Mouse (Mus musculus): ENCODE data around the gene Frmpd2.
"Not testable (repeated sequence)": the region's sequence is repeated elsewhere in the genome, so short reads cannot be mapped to it uniquely, and the experiment has no call there.

Frmpd2 gene

DNA sequence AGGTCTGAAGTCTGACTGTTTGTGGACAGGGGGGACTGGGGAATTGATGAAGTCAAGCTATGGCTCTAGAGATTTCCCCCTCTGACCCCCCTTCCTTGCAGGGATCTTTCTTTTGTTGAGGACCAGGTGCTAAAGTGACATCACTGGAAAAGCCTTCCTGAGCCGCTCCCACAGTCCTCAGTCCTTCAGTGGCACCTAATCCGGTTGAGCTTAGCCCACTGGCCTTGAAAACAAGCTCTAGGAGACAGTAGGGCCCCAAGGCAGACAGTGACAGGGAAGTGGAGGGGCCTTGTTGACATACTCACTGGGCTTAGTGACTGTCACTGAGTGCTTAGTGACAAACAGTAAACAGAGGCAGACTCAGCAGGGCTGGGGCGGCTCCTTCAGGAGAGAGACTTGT, at the start of gene Frmpd2:
Gene Frmpd2, plus strand, starts transcription at position 366 of the 400 bp plus-strand sequence.
- no peak for DNase-seq (ENCODE audit: low spot score)

DNA sequence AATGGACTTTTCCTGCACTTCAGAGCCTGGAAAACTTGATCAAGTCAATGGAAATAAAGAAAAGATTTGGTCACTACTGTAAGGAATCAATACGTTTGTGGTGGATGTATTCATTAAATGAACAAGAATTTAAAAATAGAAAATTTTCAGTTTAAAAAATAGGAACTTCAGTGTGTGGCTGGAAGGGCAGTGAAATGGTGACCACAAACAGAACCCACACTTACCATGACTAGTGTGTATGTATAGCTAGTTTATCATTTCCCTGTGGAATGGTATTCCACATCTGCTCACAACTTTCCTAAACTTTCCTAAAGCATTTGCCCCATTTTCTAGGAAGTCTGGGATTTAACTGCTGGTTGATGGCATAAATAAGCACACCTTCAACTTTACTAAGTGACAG, 48.5 kb upstream of the Frmpd2 start:
- no peak for DNase-seq (ENCODE audit: low spot score)

DNA sequence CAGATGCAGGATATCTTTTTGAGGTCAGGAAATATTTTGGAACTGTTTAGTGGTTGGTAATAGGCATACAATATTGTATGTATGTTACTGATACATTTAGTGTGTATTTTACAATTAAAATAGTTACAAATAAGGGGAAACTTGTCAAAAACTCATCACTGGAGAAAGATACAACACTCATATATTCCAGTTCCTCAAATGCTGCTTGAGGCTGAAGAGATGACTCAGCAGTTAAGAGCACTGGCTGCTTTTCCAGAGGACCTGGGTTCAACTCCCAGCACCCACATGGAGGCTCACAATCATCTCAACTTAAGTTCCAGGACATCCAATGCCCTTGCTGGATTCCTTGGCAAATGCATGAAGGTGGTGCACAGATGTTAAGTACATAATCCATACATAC, 47.4 kb upstream of the Frmpd2 start:
- no peak for DNase-seq (ENCODE audit: low spot score)

DNA sequence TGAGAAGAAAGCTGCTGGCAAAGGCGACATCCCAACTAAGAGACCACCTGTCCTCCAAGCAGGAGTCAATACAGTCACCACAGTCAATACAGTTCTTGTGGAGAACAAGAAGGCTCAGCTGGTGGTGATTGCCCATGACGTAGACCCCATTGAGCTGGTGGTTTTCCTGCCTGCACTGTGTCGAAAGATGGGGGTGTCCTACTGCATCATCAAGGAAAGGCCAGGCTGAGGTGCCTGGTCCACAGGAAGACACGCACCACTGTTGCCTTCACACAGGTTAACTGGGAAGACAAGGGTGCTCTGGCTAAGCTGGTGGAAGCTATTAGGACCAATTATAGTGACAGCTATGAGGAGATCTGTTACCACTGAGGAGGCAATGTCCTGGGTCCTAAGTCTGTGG, 39.0 kb upstream of the Frmpd2 start:
- not testable (repeated sequence) for DNase-seq (ENCODE audit: low spot score)

DNA sequence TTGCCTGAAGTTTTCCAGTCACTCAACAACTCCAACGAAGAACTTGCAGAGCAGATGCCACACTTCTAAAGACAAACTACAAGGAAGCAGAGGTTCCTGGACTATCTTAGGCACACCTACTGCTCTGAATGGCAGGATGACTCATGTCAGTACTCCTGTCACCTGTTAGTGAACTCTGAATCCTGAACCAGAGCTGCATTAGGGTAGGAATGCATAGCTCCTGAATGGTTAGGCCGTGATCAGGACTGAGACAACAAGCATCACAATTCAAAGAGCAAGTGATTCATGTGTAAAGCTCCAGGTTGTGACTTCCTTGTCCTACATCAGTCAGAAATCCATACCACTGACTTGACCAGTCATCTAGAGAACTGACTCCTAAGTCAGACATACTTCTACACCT, 27.7 kb upstream of the Frmpd2 start:
- no peak for DNase-seq (ENCODE audit: low spot score)

DNA sequence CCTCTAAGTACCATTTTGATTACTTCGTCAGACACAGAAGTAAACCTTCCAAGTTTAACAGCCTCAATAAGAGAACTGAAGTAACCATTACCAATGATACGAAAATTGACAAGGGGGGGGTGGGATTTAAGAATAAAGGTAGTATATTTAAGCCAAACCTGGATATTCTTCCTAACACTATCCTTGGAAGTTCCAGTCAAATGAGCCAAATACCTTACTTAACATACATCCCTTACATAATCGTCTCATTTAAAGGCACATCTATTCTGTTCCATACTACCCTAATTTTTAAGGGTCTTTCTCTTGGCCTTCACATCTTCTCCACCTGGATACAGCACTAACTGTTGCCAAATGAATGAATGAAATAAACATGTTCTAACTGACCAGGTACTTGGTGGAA, 25.5 kb upstream of the Frmpd2 start:
- no peak for DNase-seq (ENCODE audit: low spot score)

DNA sequence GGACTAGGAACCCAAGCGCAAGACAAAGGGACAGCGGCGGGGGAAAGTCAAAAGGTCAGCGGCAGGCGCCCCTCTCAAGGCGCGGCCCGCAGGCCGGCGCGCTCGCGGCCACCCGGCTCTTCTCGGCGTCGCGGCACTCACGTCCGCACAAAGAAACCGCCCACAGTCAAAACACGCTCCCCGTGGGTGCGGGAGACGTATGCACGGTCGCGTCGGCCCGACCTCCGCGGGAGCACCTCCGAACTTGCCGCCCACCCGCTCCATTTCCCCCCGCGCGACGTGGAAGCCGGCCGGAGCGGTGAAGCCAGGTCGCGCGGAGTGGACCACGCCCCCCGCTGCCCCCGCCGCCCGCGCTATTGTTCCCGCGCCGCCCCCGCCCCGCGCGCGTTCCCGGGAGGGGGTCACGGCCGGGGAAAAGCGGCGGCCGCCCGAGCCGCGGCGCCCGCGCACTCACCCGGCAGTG, 24.9 kb upstream of the Frmpd2 start:
- DNase-seq (ENCODE audit: low spot score) = no peak

DNA sequence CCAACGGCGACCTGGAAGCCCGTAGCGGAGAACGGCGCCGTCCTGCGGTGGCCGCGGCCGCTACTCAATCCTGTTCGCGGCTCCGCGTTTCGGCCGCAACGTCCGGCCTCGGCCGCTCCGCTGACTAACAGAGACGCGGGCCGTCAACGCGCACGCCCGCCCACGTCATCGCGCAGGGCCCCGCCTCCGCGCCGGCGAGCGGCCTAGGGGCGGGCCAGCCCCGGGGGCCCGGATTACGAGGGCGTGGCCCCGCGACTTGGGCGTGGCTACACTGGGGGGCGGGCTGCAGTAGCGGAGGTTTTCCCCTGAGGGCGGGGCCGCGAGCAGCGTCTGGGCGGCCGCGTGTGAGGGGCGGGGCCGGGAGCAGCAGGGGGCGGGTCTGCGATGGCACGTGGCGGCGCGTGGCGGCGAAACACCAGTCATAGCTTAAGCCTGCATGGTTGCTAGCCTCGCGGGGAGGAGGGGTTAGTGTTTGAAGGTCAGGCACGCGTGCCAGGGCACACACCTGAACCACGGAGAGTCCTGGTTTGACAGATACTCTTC, 24.4 kb upstream of the Frmpd2 start, which contains the start of gene Mapk8:
Gene Mapk8, minus strand, starts transcription at position 132 of the 543 bp plus-strand sequence.
- DNase-seq (ENCODE audit: low spot score) = peak; percentile 98

DNA sequence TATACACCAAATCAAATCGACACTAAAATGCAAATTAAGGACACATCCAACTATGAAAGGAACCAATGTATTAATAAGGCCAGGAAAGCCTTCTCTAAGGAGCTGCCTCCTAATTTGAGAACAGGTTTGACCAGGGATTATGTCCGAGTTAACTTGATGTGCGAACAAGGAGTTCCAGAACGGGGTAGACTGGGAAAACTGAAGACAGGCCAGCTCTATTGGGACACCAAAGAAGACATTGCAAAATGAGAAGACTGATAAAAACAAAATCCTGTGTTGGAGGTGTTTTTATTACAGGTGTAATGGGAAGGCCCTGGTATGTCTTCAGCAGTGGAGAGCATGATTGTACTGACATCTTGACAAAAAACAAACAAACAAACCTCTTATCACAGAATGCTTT, 23.2 kb upstream of the Frmpd2 start:
- DNase-seq (ENCODE audit: low spot score) = no peak

DNA sequence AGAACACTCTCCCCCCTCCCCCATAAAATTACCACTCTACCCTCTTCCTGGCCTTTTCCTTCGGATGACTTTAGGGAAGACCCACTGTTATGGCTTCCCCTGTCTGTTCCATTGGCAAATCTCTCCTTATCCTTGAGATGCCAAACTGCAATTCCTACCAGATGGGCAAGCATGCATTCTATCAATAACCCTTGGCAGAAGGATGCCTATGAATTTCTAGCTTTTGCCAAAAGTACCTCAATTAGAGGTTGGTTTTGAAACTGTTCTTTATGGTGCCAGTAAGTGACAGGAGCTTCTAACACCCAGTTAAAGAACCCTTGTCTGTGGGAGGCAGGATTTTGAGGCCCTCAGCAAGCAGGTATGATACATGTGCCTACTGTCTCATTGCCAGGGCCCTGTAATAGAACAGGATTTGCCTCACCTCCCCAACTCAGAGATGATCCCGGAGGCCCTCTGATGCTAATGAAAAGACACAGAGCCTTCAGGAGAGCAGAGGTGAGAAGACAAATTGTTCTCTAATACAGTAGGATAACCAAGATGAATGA, 22.1 kb upstream of the Frmpd2 start:
- no peak for DNase-seq (ENCODE audit: low spot score)

DNA sequence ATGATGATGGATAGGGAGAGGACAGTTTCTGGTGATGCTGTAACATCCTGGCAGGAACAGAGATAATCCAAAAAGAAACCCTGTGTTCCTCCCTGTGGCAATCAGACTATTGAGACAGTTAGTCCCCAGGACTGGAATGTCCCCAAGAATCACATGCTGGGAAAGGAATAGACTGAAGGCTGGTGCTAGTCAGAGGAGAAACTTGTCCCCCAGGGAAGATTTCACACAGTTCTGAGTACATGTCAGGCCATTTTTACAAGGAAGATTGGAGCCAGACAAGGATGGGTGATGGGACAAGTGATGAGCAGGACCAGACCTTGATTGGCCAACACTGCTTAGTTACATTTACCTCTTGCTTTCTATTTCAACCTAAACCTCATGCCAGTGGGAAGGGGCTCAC, 21.2 kb upstream of the Frmpd2 start:
- no peak for DNase-seq (ENCODE audit: low spot score)

DNA sequence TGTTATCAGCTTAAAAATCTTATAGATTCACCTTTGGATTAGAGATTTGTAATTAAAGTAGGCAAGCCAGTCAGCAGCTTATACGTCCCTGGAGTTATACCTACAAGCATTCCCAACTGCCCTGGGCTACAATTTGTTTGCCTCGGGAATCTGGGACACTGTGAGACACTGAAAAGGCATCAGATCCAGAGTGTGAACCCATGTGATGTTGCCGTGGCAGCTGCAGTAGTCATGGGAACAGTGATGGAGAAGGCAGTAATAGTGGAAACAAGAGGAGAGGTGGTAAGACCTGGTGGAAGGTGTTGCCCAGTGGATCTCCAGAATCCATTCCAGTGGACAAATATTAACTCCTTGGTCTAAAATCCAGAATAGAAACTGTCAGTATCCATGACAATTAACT, 7.8 kb upstream of the Frmpd2 start:
- no peak for DNase-seq (ENCODE audit: low spot score)

DNA sequence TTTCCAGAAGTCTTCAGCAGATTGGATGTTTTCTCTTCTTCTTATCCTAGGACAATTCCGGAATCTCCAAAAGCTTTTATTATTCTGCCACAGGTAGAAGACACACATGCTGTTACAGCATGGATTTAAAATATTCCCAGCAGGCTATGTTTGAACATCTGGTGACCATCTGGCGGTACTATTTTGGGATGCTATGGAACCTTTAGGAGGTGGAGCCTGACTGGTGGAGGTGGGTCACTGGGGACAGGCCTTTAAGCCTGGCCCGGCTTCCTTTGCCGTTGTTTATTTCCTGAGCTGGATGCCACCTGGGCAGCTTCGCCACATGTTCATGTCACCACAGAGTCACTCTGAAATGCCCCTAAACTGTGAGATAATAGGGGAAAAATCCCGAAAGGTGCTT, 3.7 kb upstream of the Frmpd2 start:
- no peak for DNase-seq (ENCODE audit: low spot score)

DNA sequence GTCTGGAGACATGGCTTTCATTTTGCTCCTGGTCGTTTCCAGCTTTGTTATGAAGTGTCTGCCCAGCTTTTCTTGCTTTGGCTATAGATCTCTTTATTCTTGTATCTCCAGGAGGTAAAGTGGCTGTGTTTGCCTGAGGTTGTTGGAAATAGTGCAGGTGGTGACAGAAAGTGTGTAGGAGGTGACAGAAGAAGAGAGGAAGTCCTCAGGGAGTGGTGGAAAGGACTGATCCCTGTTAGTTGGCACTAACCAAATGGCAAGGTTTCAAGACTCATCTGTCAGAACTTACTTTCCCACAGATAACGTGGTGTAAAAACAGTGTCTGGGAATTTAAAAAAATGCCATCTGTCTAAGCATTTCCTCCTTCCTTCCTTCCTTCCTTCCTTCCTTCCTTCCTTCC, 3.0 kb downstream of the Frmpd2 start:
- DNase-seq (ENCODE audit: low spot score) = no peak

DNA sequence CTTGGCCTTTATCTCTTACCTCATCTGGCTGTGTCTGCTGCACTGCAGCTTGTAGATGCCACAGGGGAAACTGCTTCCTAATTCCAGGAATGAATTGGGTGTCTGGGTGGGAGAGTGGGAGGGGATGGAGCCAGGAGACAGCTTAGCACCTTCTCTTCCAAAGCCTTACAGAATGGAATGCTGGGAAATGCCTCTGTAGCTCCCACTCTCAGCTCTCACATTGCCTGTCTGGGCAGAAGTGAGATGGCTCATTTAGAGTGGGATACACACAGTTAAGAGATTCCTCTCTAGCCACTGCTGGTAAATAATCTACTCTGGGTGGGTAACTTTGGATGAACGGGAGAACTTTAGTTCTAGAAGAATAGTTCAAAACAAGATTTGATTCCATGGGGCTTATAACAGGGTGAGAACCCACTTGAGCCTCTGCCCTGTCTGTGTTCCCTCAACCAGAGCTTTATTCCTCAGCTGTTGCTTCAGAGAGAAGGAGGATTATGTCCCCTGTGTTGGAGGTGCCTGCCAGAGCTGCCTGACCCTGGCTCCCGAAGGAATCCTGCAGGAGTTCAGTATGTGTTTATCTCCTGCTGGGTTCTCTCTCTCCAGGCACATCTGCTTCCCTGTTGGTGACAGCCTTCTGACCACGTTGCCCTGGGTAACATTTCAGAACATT, 4.7 kb downstream of the Frmpd2 start:
- no peak for DNase-seq (ENCODE audit: low spot score)

DNA sequence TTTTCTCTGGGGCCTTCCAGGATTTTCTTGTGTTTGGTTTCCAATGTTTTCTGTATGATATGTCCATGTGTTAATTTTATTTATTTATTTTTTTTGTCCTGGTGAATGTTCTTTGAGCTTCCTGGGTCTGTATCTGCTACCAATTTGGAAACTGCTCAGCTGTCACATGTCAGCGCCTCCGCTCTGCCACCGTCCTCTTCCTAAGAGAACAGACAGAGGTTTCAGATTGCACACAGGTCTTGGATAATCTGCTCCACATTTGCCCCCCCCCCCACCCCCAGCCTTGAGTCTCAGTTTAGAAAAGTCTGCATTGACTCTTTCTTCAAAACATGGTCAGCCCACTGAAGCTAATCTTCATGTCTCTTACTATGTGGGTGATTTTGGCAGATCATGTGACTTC, 10.5 kb downstream of the Frmpd2 start:
- DNase-seq (ENCODE audit: low spot score) = no peak

DNA sequence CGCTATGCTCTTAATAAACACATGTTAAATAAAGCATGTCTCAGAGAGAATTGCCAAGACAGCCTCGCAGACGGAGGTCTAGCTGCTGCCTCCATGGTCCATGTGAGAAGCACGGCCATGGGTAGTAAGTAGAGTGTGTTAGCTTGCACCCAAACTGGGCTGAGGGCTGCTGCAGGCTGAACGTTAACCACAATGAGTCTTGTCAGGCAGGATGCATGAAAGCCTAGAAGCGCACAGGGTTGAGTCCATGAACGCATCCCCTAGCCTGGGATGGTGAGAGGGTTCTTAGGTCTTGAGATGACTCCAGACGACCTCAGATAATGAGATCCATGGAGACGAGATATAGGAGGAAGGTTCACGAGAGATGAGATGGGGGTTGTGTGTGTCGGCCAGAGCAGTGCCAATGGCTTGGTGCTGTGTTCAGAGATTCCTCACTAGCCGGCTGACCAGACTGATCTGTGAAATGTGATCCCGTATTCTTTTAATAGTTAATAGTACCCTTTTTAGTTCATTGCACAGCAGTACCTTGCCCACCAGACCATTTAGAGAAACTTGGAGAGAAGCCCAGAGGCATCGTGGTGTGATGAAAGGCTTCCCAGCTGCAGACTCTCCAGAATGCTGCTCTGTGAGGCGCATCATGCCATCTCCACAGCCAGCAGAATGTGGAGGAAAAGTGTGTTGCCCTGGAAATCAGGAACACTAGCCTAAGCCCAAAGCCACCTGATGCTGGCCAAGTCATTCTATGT, 16.5 kb downstream of the Frmpd2 start:
- no peak for DNase-seq (ENCODE audit: low spot score)

DNA sequence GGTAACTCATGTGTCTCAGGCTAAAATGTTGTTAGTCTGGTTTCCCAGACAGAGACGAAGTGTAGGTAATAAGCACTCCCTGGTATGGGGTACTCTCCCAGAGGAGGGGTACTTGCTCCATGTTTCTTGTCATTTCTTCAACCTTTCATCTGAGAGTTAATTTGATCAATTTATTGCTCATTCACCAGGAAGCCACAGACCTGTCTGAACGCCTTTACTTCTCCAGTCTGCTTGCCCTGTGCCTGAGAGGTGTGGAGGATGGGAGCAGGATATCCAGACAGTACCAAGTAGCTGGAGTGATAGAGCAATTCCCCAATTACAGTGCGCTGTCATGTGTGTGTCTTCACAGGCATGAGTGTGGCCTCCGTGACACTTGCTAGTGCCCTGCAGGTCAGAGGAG, 23.7 kb downstream of the Frmpd2 start:
- DNase-seq (ENCODE audit: low spot score) = no peak

DNA sequence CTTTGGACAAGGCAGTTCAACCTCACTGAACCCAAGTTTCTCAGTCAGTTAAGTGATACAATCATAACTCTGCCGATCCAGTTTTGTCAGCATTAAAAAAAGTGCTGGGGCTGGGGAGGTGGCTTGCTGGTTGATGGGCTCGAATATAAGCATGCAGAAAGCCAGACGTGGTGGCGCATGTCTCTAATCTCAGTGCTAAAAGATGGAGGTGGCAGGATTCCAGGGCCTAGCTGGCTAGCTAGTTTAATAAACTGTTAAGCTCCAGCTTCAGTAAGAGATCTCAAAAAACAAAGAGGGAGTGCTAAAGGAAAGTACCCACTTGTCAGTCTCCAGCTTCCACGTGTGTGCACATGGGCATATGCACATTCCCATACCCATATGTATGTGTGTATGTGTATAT, 25.9 kb downstream of the Frmpd2 start:
- DNase-seq (ENCODE audit: low spot score) = no peak

DNA sequence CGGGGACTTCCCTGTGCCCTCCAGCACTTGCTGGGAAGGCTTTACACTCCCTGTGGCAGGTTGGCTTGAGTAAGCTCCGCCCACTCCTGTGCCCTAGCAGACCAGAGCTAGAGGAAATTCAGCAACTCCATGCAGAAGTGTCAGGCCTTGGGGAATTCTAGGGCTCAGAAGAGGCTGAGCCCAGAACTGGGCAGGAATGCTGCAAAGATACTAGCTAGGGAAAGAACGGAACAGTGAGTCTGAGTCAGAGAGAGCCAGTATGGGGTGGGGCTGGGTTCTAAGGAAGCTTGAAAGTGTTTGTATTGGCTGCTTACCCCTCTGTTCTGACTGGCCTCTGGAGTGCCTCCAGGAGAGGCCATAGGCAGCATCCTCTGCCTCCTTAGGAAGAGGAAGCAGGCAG, 27.4 kb downstream of the Frmpd2 start:
- peak; percentile 23 for DNase-seq (ENCODE audit: low spot score)

DNA sequence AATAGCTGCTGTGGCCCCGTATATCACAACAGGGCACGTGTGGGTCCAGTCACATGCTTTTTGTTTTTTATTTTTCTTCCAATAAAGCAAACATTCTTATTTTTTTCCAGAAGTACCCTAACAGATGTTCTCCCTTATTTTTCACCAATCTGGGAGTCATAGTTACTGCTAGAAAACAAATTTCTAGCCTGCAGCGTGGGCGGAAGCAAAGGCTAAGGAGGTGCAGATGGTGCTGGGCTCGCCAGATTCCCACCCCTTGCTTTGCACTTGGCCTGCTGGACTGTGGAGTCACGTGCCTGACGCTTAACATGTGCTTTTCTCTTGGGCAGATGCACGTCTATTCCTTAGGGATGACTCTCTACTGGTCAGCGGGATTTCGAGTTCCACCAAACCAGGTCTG, 29.1 kb downstream of the Frmpd2 start:
- DNase-seq (ENCODE audit: low spot score) = peak; percentile 41

DNA sequence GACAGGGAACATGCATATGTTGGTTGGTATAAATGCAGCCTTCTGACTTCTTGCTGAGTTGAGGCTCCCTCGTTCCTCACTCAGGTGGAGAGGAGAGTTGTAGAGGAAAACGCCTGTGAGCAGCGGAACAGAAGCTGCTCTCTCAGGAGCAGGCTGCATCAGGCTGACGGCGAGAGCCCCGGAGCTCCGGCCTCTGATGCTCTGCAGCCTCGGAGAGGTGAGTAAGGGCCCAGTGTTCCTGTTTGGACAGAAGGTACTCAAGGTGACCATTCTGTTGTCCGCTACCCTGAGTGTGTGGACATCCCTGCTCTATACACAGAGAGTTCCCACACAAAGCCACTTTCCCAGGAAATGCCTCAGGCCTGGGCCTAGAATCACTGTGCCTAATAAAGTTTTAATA, 31.8 kb downstream of the Frmpd2 start:
- no peak for DNase-seq (ENCODE audit: low spot score)

DNA sequence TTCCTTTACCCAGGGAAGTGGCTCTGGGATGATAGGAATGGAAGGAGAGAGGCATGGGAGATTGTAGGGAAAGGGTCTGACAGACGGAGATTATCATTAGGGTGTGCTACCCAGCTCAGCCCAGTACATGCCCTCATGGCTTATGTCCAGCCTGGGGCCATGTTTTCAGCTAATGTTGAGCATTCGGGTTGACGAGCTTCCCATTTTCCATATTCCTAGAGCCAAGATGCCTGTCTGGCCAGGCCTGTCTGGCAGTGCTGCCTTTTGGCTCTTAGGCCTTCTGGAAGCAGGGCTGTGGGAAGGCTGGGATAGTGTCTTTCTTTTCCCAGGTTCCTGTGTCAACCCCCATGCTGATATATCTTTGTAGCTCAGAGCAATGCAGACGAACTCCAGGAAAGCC, 35.2 kb downstream of the Frmpd2 start:
- no peak for DNase-seq (ENCODE audit: low spot score)

Data from urinary bladder, postnatal 14 days (tissue).